Mouse (Mus musculus) MN1 (cell line): ENCODE results near the gene Gm4177.
"Not testable (repeated sequence)": the region's sequence is repeated elsewhere in the genome, so short reads cannot be mapped to it uniquely, and the experiment has no call there.

ENCODE experiments used
- DNase-seq: peaks from one replicate; pipeline ENCODE4 v3.0.0-alpha.2; 2016; ENCODE audit warnings: low spot score

Gm4177 gene

GRCm38 (mm10) chr7:21796628-21797027 is at the start of gene Gm4177:
Gm4177 (minus strand) TSS chr7:21796728.
- DNase-seq = not testable (repeated sequence)

DNA sequence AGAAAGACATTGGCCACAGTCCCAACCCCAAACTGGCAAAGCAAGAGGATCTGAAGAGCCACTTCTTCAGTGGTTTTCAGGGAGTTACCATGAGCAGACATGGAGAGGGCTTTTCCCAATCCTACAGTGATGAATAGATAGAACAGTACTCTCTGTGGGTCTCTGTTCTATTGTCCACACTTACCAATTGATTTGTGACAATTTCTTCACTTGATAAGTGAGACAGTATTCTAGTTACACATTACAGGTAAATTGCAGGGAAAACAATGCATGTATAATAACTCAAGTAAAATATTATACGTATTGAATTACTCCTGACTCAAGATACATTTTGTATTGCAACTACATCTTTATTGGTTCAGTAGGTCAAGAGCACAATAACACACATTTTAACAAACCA is 47.6 kb upstream of the Gm4177 start, which contains the start of gene Gm5725:
Gm5725 (minus strand) TSS at position 101 of the 400 bp plus-strand sequence.
- not testable (repeated sequence) for DNase-seq

DNA sequence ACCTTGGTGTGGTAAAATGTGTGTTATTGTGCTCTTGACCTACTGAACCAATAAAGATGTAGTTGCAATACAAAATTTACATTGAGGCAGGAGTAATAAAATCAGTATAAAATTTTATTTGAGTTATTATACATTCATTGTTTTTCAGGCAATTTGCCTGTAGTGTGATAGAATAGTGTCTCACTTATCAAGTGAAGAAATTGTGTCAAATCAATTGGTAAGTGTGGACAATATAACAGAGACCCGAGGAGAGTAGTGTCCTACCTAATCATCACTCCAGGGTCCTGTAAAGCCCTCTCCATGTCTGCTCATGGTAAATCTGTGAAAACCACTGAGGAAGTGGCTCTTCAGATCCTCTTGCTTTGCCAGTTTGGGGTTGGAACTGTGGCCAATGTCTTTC is 35.5 kb upstream of the Gm4177 start, which contains the start of gene Vmn1r135:
Vmn1r135 (plus strand) TSS at position 301 of the 400 bp plus-strand sequence.
- DNase-seq = not testable (repeated sequence)

DNA sequence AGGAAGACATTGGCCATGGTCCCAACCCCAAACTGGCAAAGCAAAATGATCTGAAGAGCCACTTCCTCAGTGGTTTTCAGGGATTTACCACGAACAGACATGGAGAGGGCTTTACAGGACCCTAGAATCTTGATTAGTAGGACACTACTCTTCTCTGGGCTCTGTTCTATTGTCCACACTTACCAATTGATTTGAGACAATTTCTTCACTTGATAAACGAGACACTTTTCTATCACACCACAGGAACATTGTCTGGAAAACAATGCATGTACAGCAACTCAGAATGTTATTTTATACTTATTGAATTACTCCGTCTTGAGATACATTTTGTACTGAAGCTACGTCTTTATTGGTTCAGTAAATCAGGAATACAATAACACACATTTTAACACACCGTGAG is 35.2 kb downstream of the Gm4177 start, which contains the start of gene Gm4175:
Gm4175 (minus strand) TSS at position 101 of the 400 bp plus-strand sequence.
- DNase-seq = not testable (repeated sequence)
